Mouse (Mus musculus) intestine, embryonic 16.5 days (tissue): ENCODE data around the gene Zbp1. TPM values are rescaled to one million over a fixed set of nuclear protein-coding genes. Genes with fewer than 3 reads are reported as not detected.

ENCODE experiments used
- ATAC-seq: fragments of 200-750 bp; cut with Nextera tagmentation; 2 replicates; pipeline ENCODE4 v1.8.0; 2017; ENCODE audit warnings: moderate TSS enrichment, moderate library complexity
- H3K27ac ChIP-seq: fragments of 300-500 bp; sonication (generic); 2 replicates; pipeline ENCODE4 v1.5.1; 2014; ENCODE audit warnings: mild to moderate bottlenecking, low read length
- H3K27me3 ChIP-seq: fragments of 300-500 bp; sonication (generic); replicated peaks from 2 replicates; pipeline ENCODE4 v1.6.1; 2014; ENCODE audit warnings: low read length, control low read depth, mixed read lengths; ENCODE audit not compliant: control insufficient read depth, insufficient read depth
- H3K36me3 ChIP-seq: fragments of 300-500 bp; sonication (generic); 2 replicates; pipeline ENCODE4 v1.6.1; 2014; ENCODE audit warnings: low read length, control low read depth; ENCODE audit not compliant: control insufficient read depth, insufficient read depth
- H3K4me1 ChIP-seq: fragments of 300-500 bp; sonication (generic); 2 replicates; pipeline ENCODE4 v1.6.1; 2014; ENCODE audit warnings: low read length, control low read depth, mixed read lengths; ENCODE audit not compliant: control insufficient read depth, insufficient read depth
- H3K4me2 ChIP-seq: fragments of 300-500 bp; sonication (generic); 2 replicates; pipeline ENCODE4 v1.6.1; 2014; ENCODE audit warnings: low read depth, low read length, control low read depth
- H3K4me3 ChIP-seq: fragments of 300-500 bp; sonication (generic); 2 replicates; pipeline ENCODE4 v1.5.1; 2014; ENCODE audit warnings: mild to moderate bottlenecking, low read length
- H3K9ac ChIP-seq: fragments of 300-500 bp; sonication (generic); 2 replicates; pipeline ENCODE4 v1.6.1; 2014; ENCODE audit warnings: low read depth, low read length
- H3K9me3 ChIP-seq: fragments of 300-500 bp; sonication (generic); 2 replicates; pipeline ENCODE4 v1.6.1; 2016; ENCODE audit warnings: low read length, control low read depth; ENCODE audit not compliant: control insufficient read depth
- WGBS: fragments of 180-500 bp; shearing (Covaris S2); extraction: QIAGEN DNeasy Blood & Tissue Kit; methylation state at CpG from one replicate; pipeline ENCODE4 v1.1.7; 2014; 5-methylcytosine and 5-hydroxymethylcytosine counted together
- polyA plus RNA-seq: library from polyadenylated mRNA; unstranded; fragments of >200 nt; fragmentation: Nextera tagmentation; extraction: Ambion mirVana; gene quantifications from 2 replicates; pipeline ENCODE4 v1.2.1, GENCODE M21; 2015

The Zbp1 gene
- polyA plus RNA-seq: 0.65 and 1.9 TPM in 2 replicates

- Histone ChIP-seq H3K27ac (no peak within 1 kb of the TSS), H3K4me1 (peaks cover 6% of the 10 kb centered on the region), H3K36me3 (no peaks in the 10 kb centered on the region), H3K4me3 (no peak within 1 kb of the TSS), H3K27me3 (no peaks in the 10 kb centered on the region), H3K9me3 (no peaks in the 10 kb centered on the region; the same call in 1 of the 2 replicates), H3K4me2 (no peak within 1 kb of the TSS), H3K9ac (no peak within 1 kb of the TSS)
- 67% methylated on average over 11 of the region's 11 CpGs for WGBS
- no peak for ATAC-seq
Observed at GRCm38 (mm10) chr2:173218416-173219141, at the start of gene Zbp1. TSS of gene Zbp1 (minus strand) at chr2:173218923.

GRCm38 (mm10) chr2:173267562-173267961, 48.8 kb upstream of the Zbp1 start:
- Histone ChIP-seq H3K36me3 (no peaks in the 10 kb centered on the region), H3K9me3 (no peaks in the 10 kb centered on the region), H3K27me3 (no peaks in the 10 kb centered on the region), H3K4me2 (no peak overlapping the region), H3K4me1 (peaks cover 69% of the 10 kb centered on the region), H3K27ac (no peak overlapping the region), H3K4me3 (no peak overlapping the region), H3K9ac (no peak overlapping the region)
- WGBS: 75% methylated on average over 3 of the region's 3 CpGs
- no peak for ATAC-seq

DNA sequence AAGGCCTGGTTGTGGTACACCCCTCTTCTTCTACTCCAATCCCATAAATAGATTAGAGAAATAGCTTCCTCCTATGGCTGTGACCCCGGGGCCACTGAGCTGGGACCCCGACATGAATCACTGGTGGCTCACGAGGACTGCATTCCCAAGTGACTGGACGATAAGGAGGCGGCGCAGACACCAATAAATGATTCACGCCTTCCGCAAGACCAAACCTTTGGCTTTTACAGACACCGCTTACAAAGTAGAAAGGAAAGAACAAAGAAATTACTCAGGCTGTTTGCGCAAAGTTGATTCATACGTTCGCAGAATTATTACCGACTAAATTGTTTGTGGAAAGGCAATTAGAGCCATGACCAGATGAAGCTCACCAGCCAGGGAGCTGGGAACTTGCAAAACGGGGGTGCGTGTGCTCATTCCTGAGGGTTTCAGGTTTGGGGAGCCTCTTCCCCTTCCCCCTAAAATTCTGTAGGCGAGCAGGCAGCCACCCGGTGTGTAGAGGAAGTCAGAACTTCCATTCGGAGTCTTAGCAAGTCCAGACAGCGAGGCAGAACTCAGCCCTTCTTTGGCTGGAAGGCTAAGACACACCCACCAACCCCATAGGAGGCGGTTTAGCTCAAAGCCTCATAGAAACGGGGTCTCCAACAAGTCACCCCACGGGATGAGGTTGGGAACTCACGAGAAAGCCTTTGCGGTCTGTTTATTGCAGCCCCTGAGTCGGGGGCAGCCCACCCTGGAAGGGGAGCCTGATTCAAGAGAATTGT, 47.8 kb upstream of the Zbp1 start:
- peak overlapping the region; percentile 14; the same call in 1 of the 2 replicates for H3K9ac ChIP-seq
- peaks cover 72% of the 10 kb centered on the region for H3K4me1 ChIP-seq
- no peak overlapping the region for H3K4me3 ChIP-seq
- 44% methylated on average over 25 of the region's 25 CpGs for WGBS
- no peaks in the 10 kb centered on the region for H3K9me3 ChIP-seq
- ATAC-seq: peak; percentile 31
- H3K27me3 ChIP-seq: no peaks in the 10 kb centered on the region
- H3K36me3 ChIP-seq: no peaks in the 10 kb centered on the region
- peak overlapping the region; percentile 26 for H3K4me2 ChIP-seq
- H3K27ac ChIP-seq: peak overlapping the region; percentile 70

DNA sequence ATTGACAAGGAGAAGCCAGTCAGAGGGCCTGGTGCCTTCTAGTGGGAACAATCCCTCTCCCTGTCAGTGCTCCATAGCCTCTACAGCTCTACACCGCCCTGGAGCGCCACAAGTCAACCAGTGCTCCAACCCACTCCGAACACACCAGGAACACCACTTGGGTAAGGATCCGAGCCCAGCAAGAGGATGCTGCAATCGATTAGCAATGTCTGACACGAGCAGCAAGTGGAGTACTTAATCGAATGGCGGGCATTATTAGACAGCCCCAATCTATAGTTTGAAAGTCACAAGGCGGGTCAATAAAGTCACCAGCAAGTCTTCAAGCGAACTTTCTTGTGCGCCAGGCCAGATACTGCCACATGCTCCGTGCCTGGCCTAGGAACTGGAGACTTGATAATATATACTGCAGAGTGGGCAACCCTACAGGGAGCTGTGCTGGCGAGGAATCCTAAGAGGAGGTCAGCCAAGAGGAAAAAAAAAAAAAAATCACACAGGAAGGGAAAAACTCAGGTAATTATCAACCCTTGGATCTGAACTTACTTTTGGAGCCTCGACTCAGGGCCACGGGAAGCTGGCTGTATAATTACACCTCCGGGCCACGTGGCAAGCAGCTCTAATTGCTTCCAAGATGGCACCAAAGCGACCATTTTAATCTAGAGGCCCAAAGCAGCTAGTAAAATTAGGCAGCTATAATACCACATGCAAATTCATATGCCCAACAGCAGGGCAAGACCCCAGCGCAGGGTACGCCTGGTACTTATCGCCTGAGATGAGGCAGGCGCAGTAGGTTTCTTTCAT, 46.9 kb upstream of the Zbp1 start:
- Histone ChIP-seq H3K36me3 (no peaks in the 10 kb centered on the region), H3K4me2 (no peak overlapping the region), H3K27ac (peak overlapping the region; percentile 70), H3K27me3 (no peaks in the 10 kb centered on the region), H3K4me3 (no peak overlapping the region), H3K4me1 (peaks cover 73% of the 10 kb centered on the region), H3K9ac (no peak overlapping the region), H3K9me3 (no peaks in the 10 kb centered on the region)
- 0 out of 2 replicates have a peak, but pooled peaks have one; percentile 4 for ATAC-seq
- WGBS: 81% methylated on average over 22 of the region's 22 CpGs

DNA sequence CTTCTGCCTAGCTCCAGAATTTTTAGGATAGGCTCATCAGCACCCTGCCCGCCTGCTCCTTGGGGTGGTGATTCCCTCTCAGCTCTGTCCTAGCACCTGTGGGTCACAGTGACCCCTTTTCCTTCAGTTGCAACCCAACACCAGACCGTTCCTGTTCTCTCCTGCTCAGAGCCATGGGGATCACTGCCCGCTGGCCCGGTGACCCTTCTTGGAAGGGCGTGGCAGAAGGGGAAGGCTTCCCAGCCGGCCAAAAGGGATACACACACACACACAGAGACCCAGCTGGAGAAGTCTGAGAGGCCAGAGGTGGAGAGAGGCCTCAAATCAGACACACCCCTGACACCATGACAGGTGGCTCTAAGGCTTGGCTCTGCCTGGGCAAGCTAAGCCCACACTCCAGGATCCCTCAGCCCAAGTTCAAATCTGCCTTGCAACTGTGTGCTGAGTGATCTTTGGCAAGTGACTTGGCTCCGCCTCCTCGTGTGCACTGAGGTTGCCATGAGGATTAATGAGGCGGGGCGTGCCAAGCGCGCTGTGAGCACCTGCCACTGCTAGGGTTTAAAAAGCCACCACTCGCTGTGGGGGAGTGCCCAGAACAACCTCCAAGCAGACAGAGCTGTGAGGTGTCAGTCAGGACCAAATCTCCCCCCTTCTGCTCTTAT, 45.9 kb upstream of the Zbp1 start:
- H3K4me1 ChIP-seq: peaks cover 73% of the 10 kb centered on the region
- WGBS: 30% methylated on average over 13 of the region's 13 CpGs

GRCm38 (mm10) chr2:173263636-173264330, 45.1 kb upstream of the Zbp1 start:
- Histone ChIP-seq H3K27me3 (no peaks in the 10 kb centered on the region), H3K4me1 (peaks cover 82% of the 10 kb centered on the region), H3K9ac (peak overlapping the region; percentile 47; the same call in 1 of the 2 replicates), H3K4me2 (no peak overlapping the region), H3K27ac (peak overlapping the region; percentile 52), H3K36me3 (no peaks in the 10 kb centered on the region), H3K9me3 (no peaks in the 10 kb centered on the region), H3K4me3 (no peak overlapping the region)
- WGBS: 55% methylated on average over 11 of the region's 11 CpGs
- peak; percentile 39 for ATAC-seq

More for the DNA sequence above, 45.9 kb upstream of the Zbp1 start:
- Histone ChIP-seq H3K9ac (peak overlapping the region; percentile 27), H3K4me3 (no peak overlapping the region), H3K27ac (peak overlapping the region; percentile 20; the same call in 1 of the 2 replicates), H3K36me3 (no peaks in the 10 kb centered on the region), H3K9me3 (no peaks in the 10 kb centered on the region), H3K4me2 (peak overlapping the region; percentile 11; the same call in 1 of the 2 replicates), H3K27me3 (no peaks in the 10 kb centered on the region)
- peak; percentile 62 for ATAC-seq

DNA sequence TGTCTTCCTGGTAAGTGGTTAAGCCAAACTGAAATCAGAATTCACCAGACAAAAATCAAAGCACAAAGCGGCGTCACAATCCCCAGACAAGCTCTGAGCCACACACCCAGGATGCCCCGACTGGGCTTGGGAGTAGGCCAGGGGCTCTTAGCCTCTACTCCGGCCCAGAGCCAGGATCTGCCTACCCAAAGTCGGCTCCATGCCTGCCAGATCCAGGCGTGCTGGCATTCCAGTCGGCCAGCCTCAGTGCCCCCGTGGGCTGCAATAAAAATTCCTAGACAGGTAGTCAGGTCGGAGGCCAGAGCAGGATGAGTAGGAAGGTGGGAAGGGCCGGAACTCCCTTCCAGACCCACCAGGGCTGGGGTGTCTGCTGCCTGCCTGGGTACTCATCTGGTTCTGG, 42.8 kb upstream of the Zbp1 start:
- H3K27me3 ChIP-seq: no peaks in the 10 kb centered on the region
- no peaks in the 10 kb centered on the region for H3K9me3 ChIP-seq
- H3K36me3 ChIP-seq: no peaks in the 10 kb centered on the region
- H3K27ac ChIP-seq: peak overlapping the region; percentile 26
- peaks cover 96% of the 10 kb centered on the region for H3K4me1 ChIP-seq
- no peak for ATAC-seq
- H3K4me2 ChIP-seq: no peak overlapping the region
- WGBS: 49% methylated on average over 10 of the region's 10 CpGs
- peak overlapping the region; percentile 47 for H3K9ac ChIP-seq
- no peak overlapping the region for H3K4me3 ChIP-seq

DNA sequence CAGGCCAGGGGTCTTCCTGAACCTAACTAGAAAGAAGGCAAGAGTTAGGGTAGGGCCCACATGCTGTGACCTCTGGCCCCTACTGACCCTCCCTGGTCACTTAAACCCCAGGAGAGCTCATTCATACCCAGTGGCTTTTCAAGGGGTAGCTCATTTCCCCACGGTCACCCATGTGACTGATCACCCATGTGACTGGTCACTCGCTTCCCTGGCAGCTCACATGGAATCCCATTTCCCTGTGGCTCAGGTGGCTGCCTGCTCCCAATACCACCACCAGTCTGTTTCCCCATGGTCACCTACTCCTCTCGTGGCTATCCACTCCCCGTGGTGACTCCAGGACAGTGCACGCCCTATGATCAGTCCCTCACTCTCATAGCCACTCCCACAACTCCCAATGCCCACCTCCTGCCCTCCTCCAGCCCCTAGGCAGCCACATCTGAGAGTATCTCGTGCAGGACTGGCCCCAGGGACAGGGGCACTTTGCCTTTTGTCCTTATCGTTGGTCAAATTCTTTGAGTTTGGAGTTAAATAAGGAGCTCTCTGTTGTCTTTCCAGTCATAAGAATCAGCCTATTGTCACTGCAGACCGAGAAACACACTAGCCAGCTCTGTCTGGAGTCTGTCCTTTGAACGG, 39.9 kb upstream of the Zbp1 start:
- Histone ChIP-seq H3K4me3 (no peak overlapping the region), H3K27me3 (no peaks in the 10 kb centered on the region), H3K9me3 (no peaks in the 10 kb centered on the region), H3K4me2 (no peak overlapping the region), H3K27ac (0 out of 2 replicates have a peak overlapping the region, but pooled peaks have one; percentile 5), H3K4me1 (peaks cover 96% of the 10 kb centered on the region), H3K36me3 (no peaks in the 10 kb centered on the region), H3K9ac (0 out of 2 replicates have a peak overlapping the region, but pooled peaks have one; percentile 20)
- WGBS: 45% methylated on average over 9 of the region's 9 CpGs
- ATAC-seq: no peak
